Mouse (Mus musculus): ENCODE measurements around the gene Cd300lf. TPM values are rescaled to one million over a fixed set of nuclear protein-coding genes. Genes with fewer than 3 reads are reported as not detected.

Gene Cd300lf
- polyA plus RNA-seq, 1 experiment from 2014 or later: 122 TPM

DNA sequence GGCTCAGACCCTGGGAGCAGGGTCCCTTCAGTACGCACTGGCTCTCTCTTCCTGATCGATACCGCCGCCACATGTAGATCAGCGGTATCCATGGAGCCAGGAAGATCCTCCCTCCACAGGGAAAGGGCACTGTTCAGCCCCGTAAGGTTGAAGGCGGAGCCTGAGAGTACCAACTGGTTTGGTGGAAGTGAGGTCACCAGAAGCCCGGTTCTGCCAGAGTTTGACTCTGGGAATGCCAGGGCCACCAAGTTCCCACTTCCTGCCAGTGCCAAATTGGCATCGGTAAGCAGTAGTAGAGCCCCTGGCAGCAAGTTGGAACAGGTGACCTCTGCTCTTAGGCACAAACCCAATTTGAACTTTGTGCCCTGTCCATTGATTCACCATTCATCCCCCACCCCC is 31.2 kb upstream of the Cd300lf start:
- Histone ChIP-seq H3K27ac (peak overlapping the region; percentile 72), H3K4me3 (ENCODE audit: inconsistent target) (peak overlapping the region; percentile 87), H3K79me2 (ENCODE audit: inconsistent target) (peaks cover 68% of the 10 kb centered on the region), H3K36me3 (ENCODE audit: inconsistent target) (peaks cover 17% of the 10 kb centered on the region; the same call in 1 of the 2 replicates)
- WGBS (ENCODE audit: missing documents): 6% methylated on average over 9 of the region's 9 CpGs

DNA sequence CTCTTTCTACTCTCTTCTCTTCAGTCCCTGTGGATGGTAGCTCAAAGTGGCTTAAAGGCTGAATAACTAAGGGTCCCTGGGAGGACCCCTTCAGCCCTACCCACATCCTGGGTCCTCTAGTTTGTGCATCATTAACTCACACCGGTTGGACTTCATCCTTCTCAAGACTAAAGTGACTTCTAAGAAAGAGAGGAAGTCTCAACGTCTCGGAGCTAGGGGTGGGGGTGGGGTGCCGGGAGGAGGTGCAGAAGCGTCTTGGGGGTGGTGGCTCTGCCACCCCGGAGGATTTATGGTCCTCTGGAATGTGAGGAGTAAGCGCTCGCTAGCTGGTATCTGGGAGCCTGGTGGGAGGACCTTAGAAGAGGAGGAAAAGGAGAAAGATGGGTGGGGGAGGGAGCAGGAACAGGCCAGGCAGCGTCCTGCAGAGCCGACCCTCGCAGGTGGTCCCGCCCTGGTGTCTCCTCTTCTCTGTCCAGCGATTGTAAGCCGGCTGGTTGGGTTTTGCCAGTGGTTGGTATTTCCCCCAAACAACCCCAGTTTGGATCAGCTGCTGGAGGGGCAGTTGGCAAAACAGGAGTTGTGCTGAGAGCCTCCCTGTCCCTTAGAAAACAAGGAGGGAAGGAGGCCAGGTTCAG is 30.7 kb upstream of the Cd300lf start:
- 0% methylated on average over 12 of the region's 14 CpGs for WGBS (ENCODE audit: missing documents)
- peak overlapping the region; percentile 87 for H3K4me3 ChIP-seq (ENCODE audit: inconsistent target)
- peak overlapping the region; percentile 72 for H3K27ac ChIP-seq
- peaks cover 17% of the 10 kb centered on the region; the same call in 1 of the 2 replicates for H3K36me3 ChIP-seq (ENCODE audit: inconsistent target)
- peaks cover 63% of the 10 kb centered on the region for H3K79me2 ChIP-seq (ENCODE audit: inconsistent target)

DNA sequence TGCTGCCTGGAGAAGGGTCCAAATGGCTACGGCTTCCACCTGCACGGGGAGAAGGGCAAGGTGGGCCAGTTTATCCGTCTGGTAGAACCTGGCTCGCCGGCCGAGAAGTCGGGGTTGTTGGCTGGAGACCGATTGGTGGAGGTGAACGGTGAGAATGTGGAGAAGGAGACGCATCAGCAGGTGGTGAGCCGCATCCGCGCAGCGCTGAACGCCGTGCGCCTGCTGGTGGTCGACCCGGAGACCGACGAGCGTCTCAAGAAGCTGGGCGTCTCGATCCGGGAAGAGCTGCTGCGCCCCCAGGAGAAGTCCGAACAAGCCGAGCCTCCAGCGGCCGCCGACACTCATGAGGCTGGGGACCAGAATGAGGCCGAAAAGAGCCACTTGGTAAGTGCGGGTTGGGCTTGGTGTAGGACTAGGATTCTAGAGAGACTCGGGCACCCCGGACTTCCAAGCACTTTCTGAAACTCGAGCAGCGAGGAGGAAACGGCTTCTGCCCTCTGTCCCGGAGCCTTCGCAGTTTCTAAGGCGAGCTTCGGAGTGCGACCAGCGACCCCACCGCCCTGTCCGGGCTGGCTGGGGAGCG is 29.9 kb upstream of the Cd300lf start:
- Histone ChIP-seq H3K27ac (peak overlapping the region; percentile 72), H3K4me3 (ENCODE audit: inconsistent target) (peak overlapping the region; percentile 87), H3K79me2 (ENCODE audit: inconsistent target) (peaks cover 55% of the 10 kb centered on the region), H3K36me3 (ENCODE audit: inconsistent target) (peaks cover 10% of the 10 kb centered on the region; the same call in 1 of the 2 replicates)
- under 1% methylated on average over 47 of the region's 47 CpGs for WGBS (ENCODE audit: missing documents)

DNA sequence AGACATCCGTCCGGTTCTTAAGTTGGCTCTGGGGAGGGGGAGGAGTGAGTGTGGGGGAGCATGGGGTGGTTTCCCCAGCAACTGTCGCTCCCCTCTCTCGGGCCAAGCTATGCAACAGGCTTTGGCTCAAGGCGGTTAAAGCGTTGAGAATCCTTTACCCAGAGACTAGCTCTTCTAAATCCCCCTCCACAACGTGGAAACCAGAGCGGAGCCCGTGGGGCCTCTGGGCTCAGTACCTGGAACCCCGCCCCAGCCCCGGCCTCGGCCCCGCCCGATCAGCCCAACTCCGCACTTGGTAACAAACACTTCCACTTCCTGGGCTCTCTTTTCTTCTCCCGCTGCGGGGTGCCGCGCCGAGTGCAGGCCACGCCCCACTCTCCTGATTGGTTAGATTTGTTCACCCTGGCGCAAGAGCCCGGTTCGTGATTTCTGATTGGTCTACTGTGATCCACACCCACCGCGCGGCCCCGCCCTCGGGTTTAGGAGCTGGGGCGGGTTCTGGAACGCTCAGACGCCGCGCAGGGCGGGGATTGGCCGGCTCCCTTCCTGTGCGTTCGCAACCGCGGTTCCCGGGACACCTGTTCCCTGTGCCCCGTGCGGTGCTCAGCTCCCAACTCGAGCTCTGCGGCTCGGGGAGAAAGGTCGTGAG is 29.2 kb upstream of the Cd300lf start, which contains the start of gene Slc9a3r1:
Slc9a3r1 (plus strand) TSS at position 510 of the 649 bp plus-strand sequence.
- Histone ChIP-seq H3K79me2 (ENCODE audit: inconsistent target) (peaks cover 48% of the 10 kb centered on the region), H3K27ac (peak within 1 kb of the TSS; percentile 86), H3K4me3 (ENCODE audit: inconsistent target) (peak within 1 kb of the TSS; percentile 87), H3K36me3 (ENCODE audit: inconsistent target) (peaks cover 4% of the 10 kb centered on the region; the same call in 1 of the 2 replicates)
- under 1% methylated on average over 47 of the region's 47 CpGs for WGBS (ENCODE audit: missing documents)

DNA sequence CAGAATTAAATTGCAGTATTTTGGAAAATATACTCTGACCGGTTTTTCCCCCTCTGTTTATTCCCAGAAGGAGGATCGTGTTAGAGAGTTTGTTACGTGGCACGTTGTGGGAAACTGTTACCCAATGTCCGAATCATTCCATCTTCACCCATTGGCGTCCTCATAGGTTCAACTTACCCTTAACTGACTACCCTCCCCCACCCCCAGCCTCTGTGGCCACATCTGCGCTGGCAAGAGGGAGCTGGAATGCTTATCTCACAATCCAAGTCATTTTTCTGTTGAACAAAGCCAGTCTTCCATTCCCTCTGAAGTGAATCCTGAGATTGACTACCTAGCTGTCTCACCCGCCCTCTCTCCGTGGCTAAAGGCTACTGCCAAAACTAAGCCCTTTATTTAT is 28.4 kb upstream of the Cd300lf start:
- 21% methylated on average over 9 of the region's 9 CpGs for WGBS (ENCODE audit: missing documents)
- Histone ChIP-seq H3K36me3 (ENCODE audit: inconsistent target) (peaks cover 3% of the 10 kb centered on the region; the same call in 1 of the 2 replicates), H3K79me2 (ENCODE audit: inconsistent target) (peaks cover 40% of the 10 kb centered on the region), H3K27ac (peak overlapping the region; percentile 86), H3K4me3 (ENCODE audit: inconsistent target) (peak overlapping the region; percentile 28; the same call in 1 of the 2 replicates)

DNA sequence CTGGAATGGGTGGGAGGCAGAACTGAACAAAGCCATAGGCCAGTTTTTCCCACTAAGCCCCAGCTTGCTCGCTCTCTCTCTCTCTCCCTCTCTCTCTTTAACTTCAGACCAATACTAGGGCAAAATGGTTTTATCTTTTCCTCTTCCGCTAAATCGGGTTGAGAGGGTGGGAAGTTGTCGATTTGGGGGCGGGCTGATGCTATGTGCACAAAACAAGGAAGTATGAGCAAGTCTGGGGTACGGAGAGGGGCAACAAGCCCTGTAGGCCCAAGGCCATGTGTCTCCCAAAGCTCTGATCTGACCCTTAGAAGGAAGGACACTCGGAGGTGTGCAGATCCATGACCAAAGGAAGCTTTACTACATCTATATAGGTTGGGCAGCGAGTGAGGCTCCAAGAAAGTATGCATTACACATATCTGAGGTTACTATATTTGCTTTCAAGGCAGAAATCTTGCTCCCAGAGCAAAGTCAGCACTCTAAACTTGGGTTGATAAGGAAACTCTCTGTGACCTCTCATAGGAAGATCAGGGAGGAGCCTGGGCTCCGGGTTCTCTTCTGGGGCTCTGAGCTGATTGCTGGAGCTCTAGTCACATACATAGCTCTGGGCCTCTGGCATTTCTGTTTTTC is 27.9 kb upstream of the Cd300lf start:
- H3K36me3 ChIP-seq (ENCODE audit: inconsistent target): peaks cover 1% of the 10 kb centered on the region; the same call in 1 of the 2 replicates

DNA sequence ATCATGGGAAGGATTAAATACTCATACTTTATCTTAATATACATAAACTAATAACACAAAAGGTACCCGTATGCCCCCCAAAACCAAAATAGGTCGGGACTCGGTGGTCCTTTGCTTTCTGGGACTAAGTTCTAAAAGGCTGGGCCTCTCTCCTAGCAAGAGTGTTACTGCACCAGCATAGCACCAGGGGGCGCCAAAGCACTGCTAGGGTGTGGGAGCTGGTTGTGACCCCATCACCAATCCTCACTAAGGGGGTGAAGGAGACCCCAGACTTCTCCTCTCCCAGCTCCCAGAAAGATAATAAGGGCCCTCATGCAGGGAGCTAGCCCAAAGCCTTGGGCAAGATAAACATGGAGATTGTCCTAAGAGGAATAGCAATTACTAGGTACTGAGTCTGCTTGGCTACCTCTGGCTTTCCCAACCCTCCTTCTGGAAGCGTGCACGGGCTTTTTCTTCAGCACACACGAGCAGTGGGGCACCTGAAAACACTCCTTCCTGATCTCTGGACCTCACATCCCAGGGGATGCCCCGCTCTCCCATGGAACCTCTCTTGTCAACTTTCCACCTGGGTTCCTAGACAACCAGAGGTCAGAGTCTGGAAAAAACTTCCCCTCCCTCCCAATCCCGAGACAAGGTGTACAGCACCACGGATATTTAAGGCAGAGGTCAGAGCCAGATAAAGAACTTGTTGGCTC is 27.2 kb upstream of the Cd300lf start:
- Histone ChIP-seq H3K79me2 (ENCODE audit: inconsistent target) (peaks cover 29% of the 10 kb centered on the region), H3K27ac (peak overlapping the region; percentile 86), H3K36me3 (ENCODE audit: inconsistent target) (no peaks in the 10 kb centered on the region), H3K4me3 (ENCODE audit: inconsistent target) (no peak overlapping the region)
- 32% methylated on average over 10 of the region's 10 CpGs for WGBS (ENCODE audit: missing documents)

More for the DNA sequence above, 27.9 kb upstream of the Cd300lf start:
- Histone ChIP-seq H3K79me2 (ENCODE audit: inconsistent target) (peaks cover 35% of the 10 kb centered on the region), H3K4me3 (ENCODE audit: inconsistent target) (no peak overlapping the region), H3K27ac (peak overlapping the region; percentile 86)
- 4% methylated on average over 9 of the region's 9 CpGs for WGBS (ENCODE audit: missing documents)

DNA sequence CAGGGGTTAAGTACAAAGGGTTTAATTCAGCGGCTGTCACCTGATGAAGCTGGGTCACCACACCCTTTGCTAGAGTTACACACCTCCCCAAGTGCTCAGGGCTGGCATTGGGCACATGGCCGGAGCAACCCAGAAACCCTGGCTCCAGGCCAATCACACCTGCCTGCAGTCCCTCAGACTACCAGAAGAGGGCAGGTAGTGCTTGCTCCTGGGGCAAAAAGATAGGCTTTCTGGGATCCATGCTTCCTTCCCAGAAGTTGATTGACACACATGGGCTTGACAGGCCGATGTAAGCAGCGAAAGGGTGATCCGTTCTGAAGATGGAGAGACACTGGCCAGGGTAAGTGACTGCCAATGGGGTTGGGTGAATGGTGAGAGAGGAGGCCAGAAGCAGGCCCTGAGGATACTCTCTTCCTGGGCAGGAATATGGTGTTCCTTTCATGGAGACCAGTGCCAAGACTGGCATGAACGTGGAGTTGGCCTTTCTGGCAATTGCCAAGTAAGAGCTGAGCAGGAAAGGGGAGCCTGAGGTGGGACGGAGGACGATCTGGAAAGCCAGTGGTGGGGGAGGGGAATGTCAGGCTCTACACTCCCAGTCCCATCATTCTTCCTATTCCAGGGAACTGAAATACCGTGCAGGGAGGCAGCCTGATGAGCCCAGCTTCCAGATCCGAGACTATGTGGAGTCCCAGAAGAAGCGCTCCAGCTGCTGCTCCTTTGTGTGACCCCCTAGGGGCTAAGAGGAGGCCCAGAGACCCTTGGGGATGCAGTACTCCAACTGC is 26.4 kb upstream of the Cd300lf start:
- Histone ChIP-seq H3K4me3 (ENCODE audit: inconsistent target) (no peak overlapping the region), H3K36me3 (ENCODE audit: inconsistent target) (no peaks in the 10 kb centered on the region), H3K79me2 (ENCODE audit: inconsistent target) (peaks cover 20% of the 10 kb centered on the region), H3K27ac (no peak overlapping the region)
- 84% methylated on average over 11 of the region's 11 CpGs for WGBS (ENCODE audit: missing documents)

DNA sequence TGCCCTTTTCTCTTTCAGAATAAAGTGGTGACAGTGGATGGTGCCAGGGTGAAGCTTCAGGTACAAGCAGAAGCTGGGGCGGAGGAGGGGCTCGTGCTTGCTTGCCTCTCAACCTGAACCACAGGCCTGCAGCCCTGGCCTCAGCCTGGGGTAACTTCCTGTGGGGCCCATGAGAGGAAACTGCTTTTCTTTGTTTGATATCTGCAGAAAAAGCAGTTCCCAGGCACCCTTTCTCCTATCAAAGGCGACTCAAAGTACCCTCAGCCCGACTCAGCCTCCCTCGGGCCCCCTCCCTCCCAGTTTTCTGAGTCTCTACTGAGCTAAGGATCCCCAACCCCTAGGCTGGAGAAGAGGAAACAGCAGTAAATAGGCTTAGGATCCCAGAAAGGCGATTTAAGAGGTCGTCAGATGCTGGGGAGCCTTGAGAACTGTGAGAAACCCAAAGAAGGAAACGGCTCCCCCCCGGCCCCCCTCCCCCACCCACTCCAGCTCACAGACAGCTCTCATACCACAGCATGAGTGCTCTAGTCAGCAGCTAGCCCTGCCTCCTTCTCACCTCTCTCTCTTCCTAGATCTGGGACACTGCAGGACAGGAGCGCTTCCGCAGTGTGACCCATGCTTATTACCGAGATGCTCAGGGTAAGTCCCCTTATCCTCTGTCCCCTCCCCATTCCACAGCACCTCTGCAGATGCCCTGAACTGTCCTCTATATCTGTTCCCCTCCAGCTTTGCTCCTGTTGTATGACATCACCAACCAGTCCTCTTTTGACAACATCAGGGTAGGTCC is 24.3 kb upstream of the Cd300lf start:
- Histone ChIP-seq H3K4me3 (ENCODE audit: inconsistent target) (no peak overlapping the region), H3K36me3 (ENCODE audit: inconsistent target) (no peaks in the 10 kb centered on the region), H3K27ac (peak overlapping the region; percentile 32), H3K79me2 (ENCODE audit: inconsistent target) (no peaks in the 10 kb centered on the region; the same call in 1 of the 2 replicates)
- WGBS (ENCODE audit: missing documents): 14% methylated on average over 11 of the region's 12 CpGs

DNA sequence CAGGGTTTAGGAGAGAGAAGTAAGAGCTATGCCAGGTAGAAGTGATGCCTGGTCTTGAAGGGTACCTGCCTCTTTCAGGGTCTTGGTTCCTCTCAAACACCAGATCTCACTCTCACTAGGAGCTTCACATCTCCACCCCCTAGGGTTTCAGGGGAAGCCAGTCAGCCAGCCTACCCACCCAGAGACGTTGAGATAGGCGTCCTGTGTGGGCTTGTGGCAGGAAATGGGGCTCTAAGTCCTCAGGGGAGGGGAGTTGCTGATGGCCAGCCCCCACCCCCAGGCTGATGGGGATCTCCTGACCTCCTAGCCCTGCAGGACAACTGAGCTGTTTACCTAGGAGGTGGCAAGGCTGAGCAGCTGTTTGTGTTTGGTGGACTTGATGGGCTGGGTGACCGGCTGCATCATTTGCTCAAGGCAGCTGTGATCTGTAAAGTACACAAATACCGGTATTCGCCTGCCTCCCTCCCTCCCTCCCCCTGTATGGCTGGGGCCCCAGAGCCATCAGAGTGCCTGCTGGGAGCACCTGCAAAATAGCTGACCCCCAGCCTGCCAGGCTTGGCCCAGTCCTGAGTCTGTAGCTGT is 21.4 kb upstream of the Cd300lf start:
- H3K27ac ChIP-seq: no peak overlapping the region
- WGBS (ENCODE audit: missing documents): 43% methylated on average over 5 of the region's 5 CpGs
- H3K4me3 ChIP-seq (ENCODE audit: inconsistent target): no peak overlapping the region
- H3K79me2 ChIP-seq (ENCODE audit: inconsistent target): no peaks in the 10 kb centered on the region
- no peaks in the 10 kb centered on the region for H3K36me3 ChIP-seq (ENCODE audit: inconsistent target)

DNA sequence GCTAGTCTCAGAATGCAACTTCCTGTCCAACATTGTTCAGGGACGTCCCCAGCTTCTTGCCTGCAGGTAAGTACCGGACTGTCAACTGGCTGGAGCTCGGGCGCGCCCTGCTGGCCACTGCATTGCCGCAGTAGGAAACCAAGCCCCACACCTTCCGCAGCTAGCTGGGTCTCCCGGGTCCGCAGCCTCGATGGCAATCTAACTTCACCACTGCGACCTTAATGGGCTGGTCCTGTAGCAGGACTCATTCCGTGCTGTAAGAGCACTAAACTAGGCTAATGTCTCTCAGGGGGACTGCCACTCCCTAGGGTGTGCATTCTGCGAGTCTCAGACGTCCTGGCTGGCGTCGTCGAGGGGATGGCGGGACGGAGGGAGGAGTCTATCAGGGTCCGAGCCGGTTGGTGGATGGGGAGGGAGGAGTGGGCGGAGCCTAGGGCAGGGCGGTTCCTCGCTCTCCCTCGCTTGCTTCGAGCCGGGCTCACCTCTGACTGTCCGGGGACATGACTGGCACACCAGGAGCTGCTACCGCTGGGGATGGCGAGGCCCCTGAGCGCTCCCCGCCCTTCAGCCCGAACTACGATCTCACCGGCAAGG is 20.0 kb upstream of the Cd300lf start:
- 2% methylated on average over 28 of the region's 35 CpGs for WGBS (ENCODE audit: missing documents)
- Histone ChIP-seq H3K36me3 (ENCODE audit: inconsistent target) (no peaks in the 10 kb centered on the region), H3K27ac (no peak overlapping the region), H3K4me3 (ENCODE audit: inconsistent target) (peak overlapping the region; percentile 23), H3K79me2 (ENCODE audit: inconsistent target) (no peaks in the 10 kb centered on the region)

DNA sequence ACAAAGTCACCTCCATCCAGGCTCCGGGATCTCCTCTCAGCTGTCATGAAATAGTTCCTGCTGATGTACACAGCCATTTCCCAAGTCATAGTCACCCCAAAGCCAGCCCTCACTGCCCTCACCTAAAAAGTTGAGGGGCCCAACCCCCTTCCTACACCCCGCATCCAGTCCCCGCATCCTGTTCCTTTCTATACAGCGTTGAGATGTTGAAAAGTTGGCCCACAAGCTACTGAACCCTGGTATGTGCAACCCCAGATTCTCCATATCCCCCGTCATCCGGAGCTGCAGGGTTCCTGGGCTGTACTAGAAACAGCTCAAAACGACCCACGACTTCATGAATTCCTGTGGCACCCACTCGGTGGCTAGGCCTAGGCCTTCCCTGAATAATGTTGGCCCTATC is 19.3 kb upstream of the Cd300lf start:
- 84% methylated on average over 9 of the region's 9 CpGs for WGBS (ENCODE audit: missing documents)
- Histone ChIP-seq H3K4me3 (ENCODE audit: inconsistent target) (no peak overlapping the region), H3K27ac (no peak overlapping the region), H3K36me3 (ENCODE audit: inconsistent target) (no peaks in the 10 kb centered on the region), H3K79me2 (ENCODE audit: inconsistent target) (no peaks in the 10 kb centered on the region)

Measured in macrophage (primary cell).